Comparison of ENCODE assay signal across 11 mouse cellular contexts in genomic region chr10:61510809-61511208, GRCm38 (mm10). TPM values are rescaled to one million over a fixed set of nuclear protein-coding genes. Genes with fewer than 3 reads are reported as not detected.
DNase-seq lines count a peak whose midpoint lies in the region; ATAC-seq and TF ChIP-seq lines count a peak whose summit lies in the region.
"Had no signal": no experiment of that assay in that cellular context is flagged by ENCODE, and none has a peak within 500 bp of the region (broad histone marks: within the 10 kb centered on the region; RNA-seq: fewer than 3 reads in every experiment).

No protein-coding gene starts in this region.

- H3K9ac ChIP-seq in lung, postnatal 0 days (replicated peaks; ENCODE audit: low read depth) = no peak overlapping the region
- no peak overlapping the region for H3K9ac ChIP-seq in hindbrain, embryonic 11.5 days (ENCODE audit: low read depth, low read length)
- H3K9ac ChIP-seq in neural tube, embryonic 11.5 days (ENCODE audit: low read length) = no peak overlapping the region
- H3K9ac ChIP-seq: liver, embryonic 15.5 days; stomach, embryonic 15.5 days had no signal

- H3K4me3 ChIP-seq in gastrocnemius, adult 2 months = no peak overlapping the region
- H3K4me3 ChIP-seq in lung, postnatal 0 days (ENCODE audit: low read depth, low read length) = no peak overlapping the region
- no peak overlapping the region for H3K4me3 ChIP-seq in lung, adult 2 months (replicated peaks; ENCODE audit: extremely low read depth, low read depth, low read length)
- no peak overlapping the region for H3K4me3 ChIP-seq in hindbrain, embryonic 11.5 days (ENCODE audit: low read depth, low read length)
- no peak overlapping the region for H3K4me3 ChIP-seq in neural tube, embryonic 11.5 days (ENCODE audit: low read depth, low read length)
- H3K4me3 ChIP-seq: liver, embryonic 15.5 days; stomach, embryonic 15.5 days had no signal

- no peak for TF ChIP-seq EP300 in lung, postnatal 0 days (IDR thresholded peaks at IDR 0.05)

- no peak for TF ChIP-seq CTCF in gastrocnemius, adult 2 months (IDR thresholded peaks at IDR 0.05)
- TF ChIP-seq CTCF in lung, postnatal 0 days (IDR thresholded peaks at IDR 0.05) = no peak
- TF ChIP-seq CTCF in lung, adult 2 months (IDR thresholded peaks at IDR 0.05; ENCODE audit: insufficient read depth, low read length) = no peak

- intact Hi-C loops in gastrocnemius, adult 2 months (cut with DNase I) = no loop called here
- intact Hi-C loops in gastrocnemius, postnatal 36 days (cut with DNase I) = no loop called here

- DNase-seq in gastrocnemius, adult 2 months = peak; percentile 35
- DNase-seq in gastrocnemius, postnatal 36 days = no peak
- DNase-seq in lung, postnatal 0 days (ENCODE audit: low spot score) = peak; percentile 21
- DNase-seq in lung, adult 2 months = no peak
- peak; percentile 36 for DNase-seq in hindbrain, embryonic 11.5 days (ENCODE audit: low spot score)
- peak; percentile 49 for DNase-seq in neural tube, embryonic 11.5 days (ENCODE audit: low spot score)
- DNase-seq in urinary bladder, adult 2 months (ENCODE audit: low spot score) = no peak
- no peak for DNase-seq in ovary, postnatal 10 days (ENCODE audit: low spot score)
- DNase-seq: kidney, adult 8-10 months had no signal

- no peaks in the 10 kb centered on the region for H3K27me3 ChIP-seq in lung, postnatal 0 days (replicated peaks; ENCODE audit: insufficient read depth, low read length)
- no peaks in the 10 kb centered on the region for H3K27me3 ChIP-seq in hindbrain, embryonic 11.5 days (ENCODE audit: control insufficient read depth, insufficient read depth, low read length)
- no peaks in the 10 kb centered on the region for H3K27me3 ChIP-seq in neural tube, embryonic 11.5 days (ENCODE audit: control insufficient read depth, insufficient read depth, low read length)
- H3K27me3 ChIP-seq: liver, embryonic 15.5 days; stomach, embryonic 15.5 days had no signal

- no peaks in the 10 kb centered on the region for H3K36me3 ChIP-seq in lung, postnatal 0 days (ENCODE audit: insufficient read depth, low read length)
- no peaks in the 10 kb centered on the region for H3K36me3 ChIP-seq in hindbrain, embryonic 11.5 days (ENCODE audit: control insufficient read depth, insufficient read depth, low read length)
- H3K36me3 ChIP-seq in neural tube, embryonic 11.5 days (ENCODE audit: control insufficient read depth, insufficient read depth, low read length) = no peaks in the 10 kb centered on the region
- H3K36me3 ChIP-seq: liver, embryonic 15.5 days; stomach, embryonic 15.5 days had no signal

- no peaks in the 10 kb centered on the region for H3K9me3 ChIP-seq in lung, postnatal 0 days (ENCODE audit: low read length)
- no peaks in the 10 kb centered on the region for H3K9me3 ChIP-seq in hindbrain, embryonic 11.5 days (ENCODE audit: control insufficient read depth, low read length)
- no peaks in the 10 kb centered on the region for H3K9me3 ChIP-seq in neural tube, embryonic 11.5 days (ENCODE audit: control insufficient read depth, low read length)
- H3K9me3 ChIP-seq: liver, embryonic 15.5 days; stomach, embryonic 15.5 days had no signal

- no peaks in the 10 kb centered on the region for H3K4me1 ChIP-seq in lung, postnatal 0 days (ENCODE audit: insufficient read depth, low read depth, low read length)
- H3K4me1 ChIP-seq in lung, adult 2 months (ENCODE audit: control insufficient read depth, insufficient read depth, low read length) = 0 out of 2 replicates have a peak, but pooled peaks cover 3% of the 10 kb centered on the region
- no peaks in the 10 kb centered on the region for H3K4me1 ChIP-seq in hindbrain, embryonic 11.5 days (replicated peaks; ENCODE audit: control insufficient read depth, insufficient read depth, low read length)
- H3K4me1 ChIP-seq in neural tube, embryonic 11.5 days (ENCODE audit: control insufficient read depth, insufficient read depth, low read length) = no peaks in the 10 kb centered on the region
- H3K4me1 ChIP-seq: stomach, embryonic 15.5 days had no signal

- 36% methylated on average over 7 of the region's 7 CpGs for WGBS in lung, postnatal 0 days
- WGBS in lung, adult 2 months = 43% methylated on average over 7 of the region's 7 CpGs
- WGBS in hindbrain, embryonic 11.5 days = 40% methylated on average over 7 of the region's 7 CpGs
- WGBS in neural tube, embryonic 11.5 days = 33% methylated on average over 7 of the region's 7 CpGs

- no peak for ATAC-seq in lung, postnatal 0 days
- no peak for ATAC-seq in hindbrain, embryonic 11.5 days (ENCODE audit: low FRiP score)
- no peak for ATAC-seq in neural tube, embryonic 11.5 days (ENCODE audit: insufficient read depth, low FRiP score, low TSS enrichment)

- peak overlapping the region; percentile 20; the same call in 1 of the 2 replicates for H3K27ac ChIP-seq in gastrocnemius, adult 2 months
- H3K27ac ChIP-seq in lung, postnatal 0 days (ENCODE audit: low read length) = no peak overlapping the region
- H3K27ac ChIP-seq in hindbrain, embryonic 11.5 days (ENCODE audit: low read depth, low read length) = no peak overlapping the region
- H3K27ac ChIP-seq in neural tube, embryonic 11.5 days (ENCODE audit: low read depth, low read length) = no peak overlapping the region
- H3K27ac ChIP-seq: stomach, embryonic 15.5 days had no signal

- no peak overlapping the region for H3K4me2 ChIP-seq in lung, postnatal 0 days (replicated peaks; ENCODE audit: low read depth, low read length)
- H3K4me2 ChIP-seq in hindbrain, embryonic 11.5 days (replicated peaks; ENCODE audit: low read depth, low read length) = no peak overlapping the region
- no peak overlapping the region for H3K4me2 ChIP-seq in neural tube, embryonic 11.5 days (ENCODE audit: low read depth)
- H3K4me2 ChIP-seq: liver, embryonic 15.5 days; stomach, embryonic 15.5 days had no signal

- TF ChIP-seq POLR2A in lung, adult 2 months (IDR thresholded peaks at IDR 0.05; ENCODE audit: borderline replicate concordance, extremely low read depth, low read depth, low read length) = no peak

RNA-seq across cellular contexts. Expression of gene Lrrc20, which starts 35.2 kb away (rescaled TPM):
- total RNA-seq in gastrocnemius, adult 2 months (2021) = 100 to 1,000 TPM; 133 to 164 TPM
- 100 to 1,000 TPM; 131 to 150 TPM for total RNA-seq in gastrocnemius, postnatal 36 days (2021)
- polyA plus RNA-seq in lung, postnatal 0 days (2015; fragmentation: Nextera tagmentation; extraction: Ambion mirVana) = 5.8 and 6.6 TPM in 2 replicates
- 11.3 and 21.1 TPM in 2 replicates for polyA plus RNA-seq in lung, adult 2 months (2012; rRNA removed)
- 9.5 and 11.4 TPM in 2 replicates for polyA plus RNA-seq in hindbrain, embryonic 11.5 days (2014; fragmentation: Nextera tagmentation; extraction: Ambion mirVana)
- polyA plus RNA-seq in neural tube, embryonic 11.5 days (2014; fragmentation: Nextera tagmentation; extraction: Ambion mirVana) = 10.3 and 12.4 TPM in 2 replicates
- polyA plus RNA-seq in urinary bladder, adult 2 months (2012; rRNA removed) = 11.8 and 12.6 TPM in 2 replicates

RNA-seq across cellular contexts. Expression of gene Eif4ebp2, which starts 58.3 kb away (rescaled TPM):
- 100 to 1,000 TPM; 117 to 161 TPM for total RNA-seq in gastrocnemius, adult 2 months (2021)
- 100 to 1,000 TPM; 115 to 116 TPM for total RNA-seq in gastrocnemius, postnatal 36 days (2021)
- polyA plus RNA-seq in lung, postnatal 0 days (2015; fragmentation: Nextera tagmentation; extraction: Ambion mirVana) = 61.3 and 62.5 TPM in 2 replicates
- polyA plus RNA-seq in lung, adult 2 months (2012; rRNA removed) = 101 and 132 TPM in 2 replicates
- 36.1 and 51.4 TPM in 2 replicates for polyA plus RNA-seq in hindbrain, embryonic 11.5 days (2014; fragmentation: Nextera tagmentation; extraction: Ambion mirVana)
- polyA plus RNA-seq in neural tube, embryonic 11.5 days (2014; fragmentation: Nextera tagmentation; extraction: Ambion mirVana) = 27.3 and 34.8 TPM in 2 replicates
- polyA plus RNA-seq in urinary bladder, adult 2 months (2012; rRNA removed) = 60.2 and 86.0 TPM in 2 replicates

Comparison
In these comparisons a context has a peak if more than half of its experiments do, and no peak if none do; other contexts are left out.
1. DNase-seq: peak in gastrocnemius, adult 2 months (single experiment), lung, postnatal 0 days (single experiment), hindbrain, embryonic 11.5 days (single experiment) and neural tube, embryonic 11.5 days (single experiment); none in gastrocnemius, postnatal 36 days (0 of 2), lung, adult 2 months (single experiment), urinary bladder, adult 2 months (single experiment) and ovary, postnatal 10 days (single experiment).